Mouse (Mus musculus) layer of hippocampus, adult 18-20 months (tissue): ENCODE measurements around the gene DXBay18. TPM values are rescaled to one million over a fixed set of nuclear protein-coding genes. Genes with fewer than 3 reads are reported as not detected.
A peak's percentile ranks its signal among the peaks of the same experiment; 100 is the strongest.
"Not testable (repeated sequence)": the region's sequence is repeated elsewhere in the genome, so short reads cannot be mapped to it uniquely, and the experiment has no call there.

Experiments
- DNase-seq, 2 experiments: peaks; one replicate each; pipeline ENCODE4 v3.0.0; 2022; ENCODE audit warnings: low spot score in 2 of 2
- long read RNA-seq: library from polyadenylated mRNA; stranded (forward); transcript quantifications from one replicate; pipeline ENCODE4 v2.0.0, GENCODE M21; 2021
- total RNA-seq, 2 experiments: library from RNA; stranded (reverse); gene quantifications; 2 replicates each; pipeline ENCODE4 v1.2.3; 2021

DXBay18 gene
- total RNA-seq = 1 to 10 TPM in 1 of 2 experiments, under 1 TPM in 1; 0.62 to 2.7 TPM
- long read RNA-seq, partial matches to known transcripts = 2 of 3 reads
- long read RNA-seq, other reads (novel, unspliced or antisense) = 1 of 3 reads

DNA sequence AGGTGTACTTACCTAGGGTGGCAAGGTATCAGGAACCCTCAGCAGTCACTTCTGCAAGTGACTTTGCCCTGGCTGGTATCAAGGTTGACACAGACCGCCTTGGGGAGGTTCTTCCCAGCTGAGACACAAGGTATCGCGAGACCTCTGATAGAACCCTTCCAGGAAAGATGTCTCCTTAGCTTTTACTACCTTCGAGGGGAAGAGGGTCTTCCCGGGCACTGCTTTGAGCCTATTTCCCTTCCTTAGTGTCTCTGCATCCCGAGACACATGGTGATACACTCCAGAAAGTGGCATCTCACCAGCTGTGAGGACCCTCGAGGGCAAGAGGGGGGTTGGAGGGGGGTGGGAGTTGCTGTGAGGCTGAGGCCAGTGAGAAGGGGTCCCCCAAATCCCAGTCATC, at the start of gene DXBay18:
Gene DXBay18, minus strand, starts transcription at position 101 of the 400 bp plus-strand sequence.
- not testable (repeated sequence) for DNase-seq

DNA sequence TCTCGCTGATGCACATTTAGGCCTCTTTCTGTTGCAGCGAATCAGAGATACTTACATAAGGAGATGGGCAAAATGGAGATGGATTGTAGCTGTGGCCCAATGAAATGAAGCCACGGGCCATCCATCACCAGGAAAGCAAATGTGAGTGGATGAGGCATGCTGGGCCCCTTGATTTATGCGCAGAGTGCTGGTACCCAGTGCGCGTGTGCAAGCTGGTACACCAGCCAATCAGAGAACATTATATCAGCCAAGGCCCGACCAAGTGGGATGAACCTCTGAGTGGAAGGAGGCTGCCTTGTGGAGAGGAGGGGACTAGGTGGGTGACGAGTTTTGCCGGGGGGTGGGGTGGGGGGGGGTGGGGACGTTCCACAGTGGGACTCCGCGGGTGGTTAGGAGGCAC, 42.7 kb upstream of the DXBay18 start, which contains the start of gene Xlr3b:
Gene Xlr3b, plus strand, starts transcription at position 274 of the 400 bp plus-strand sequence.
- DNase-seq = peak in 1 of 2 experiments; percentile 40

DNA sequence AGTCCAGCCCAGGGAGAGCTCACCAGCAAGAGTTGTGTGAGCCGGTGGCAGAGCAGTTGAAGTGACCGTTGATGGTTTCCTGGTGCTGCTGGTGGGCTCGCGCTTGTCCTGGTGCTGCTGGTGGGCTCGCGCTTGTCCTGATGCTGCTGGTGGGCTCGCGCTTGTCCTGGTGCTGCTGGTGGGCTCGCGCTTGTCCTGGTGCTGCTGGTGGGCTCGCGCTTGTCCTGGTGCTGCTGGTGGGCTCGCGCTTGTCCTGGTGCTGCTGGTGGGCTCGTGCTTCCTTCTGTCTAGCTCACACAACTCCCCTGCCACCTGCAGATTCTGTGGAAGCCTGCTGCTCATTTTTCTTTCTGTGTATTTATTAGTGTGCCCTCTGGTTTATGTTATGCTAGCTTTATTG, 27.6 kb upstream of the DXBay18 start, which contains the start of gene Spin2d:
Gene Spin2d, minus strand, starts transcription at position 101 of the 400 bp plus-strand sequence.
- DNase-seq = not testable (repeated sequence)

DNA sequence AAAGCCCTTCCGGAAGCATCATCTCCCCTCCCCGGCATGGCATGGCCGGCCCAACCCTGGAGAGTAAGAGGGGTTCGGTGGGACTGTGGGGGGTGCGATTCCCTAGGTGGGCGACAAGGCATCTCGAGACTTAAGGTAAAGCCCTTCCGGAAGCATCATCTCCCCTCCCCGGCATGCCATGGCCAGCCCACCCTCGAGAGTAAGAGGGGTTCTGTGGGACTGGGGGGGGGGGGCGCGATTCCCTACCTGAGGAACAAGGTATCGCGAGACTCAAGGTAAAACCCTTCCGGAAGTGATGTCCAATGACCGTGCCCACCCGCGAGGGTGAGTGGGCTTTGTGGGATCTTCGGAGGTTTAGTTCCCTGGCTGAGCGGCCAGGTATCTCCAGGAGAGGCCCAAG, 754 bp downstream of the DXBay18 start, which contains the start of gene Xlr5b:
Gene Xlr5b, plus strand, starts transcription at position 301 of the 400 bp plus-strand sequence.
- not testable (repeated sequence) for DNase-seq

DNA sequence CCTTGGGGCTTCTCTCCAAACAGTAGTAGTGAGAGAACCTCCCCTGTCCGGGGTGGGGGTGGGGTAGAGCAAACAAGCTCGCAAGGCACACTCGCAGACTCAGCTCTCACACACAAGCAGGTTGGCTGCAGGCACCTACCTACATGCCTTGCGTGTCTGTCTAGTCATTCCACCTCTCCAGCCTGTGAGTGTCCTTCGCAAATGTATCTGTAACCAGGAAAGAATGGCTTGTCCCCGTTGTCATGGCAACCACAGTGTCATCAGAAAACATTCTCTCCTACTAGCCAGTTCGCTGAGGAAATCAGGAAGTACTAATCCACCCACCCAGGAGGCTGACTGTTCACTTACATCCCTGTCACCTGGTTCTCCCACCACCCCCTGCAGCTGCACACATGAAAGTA, 6.0 kb downstream of the DXBay18 start:
- not testable (repeated sequence) for DNase-seq

DNA sequence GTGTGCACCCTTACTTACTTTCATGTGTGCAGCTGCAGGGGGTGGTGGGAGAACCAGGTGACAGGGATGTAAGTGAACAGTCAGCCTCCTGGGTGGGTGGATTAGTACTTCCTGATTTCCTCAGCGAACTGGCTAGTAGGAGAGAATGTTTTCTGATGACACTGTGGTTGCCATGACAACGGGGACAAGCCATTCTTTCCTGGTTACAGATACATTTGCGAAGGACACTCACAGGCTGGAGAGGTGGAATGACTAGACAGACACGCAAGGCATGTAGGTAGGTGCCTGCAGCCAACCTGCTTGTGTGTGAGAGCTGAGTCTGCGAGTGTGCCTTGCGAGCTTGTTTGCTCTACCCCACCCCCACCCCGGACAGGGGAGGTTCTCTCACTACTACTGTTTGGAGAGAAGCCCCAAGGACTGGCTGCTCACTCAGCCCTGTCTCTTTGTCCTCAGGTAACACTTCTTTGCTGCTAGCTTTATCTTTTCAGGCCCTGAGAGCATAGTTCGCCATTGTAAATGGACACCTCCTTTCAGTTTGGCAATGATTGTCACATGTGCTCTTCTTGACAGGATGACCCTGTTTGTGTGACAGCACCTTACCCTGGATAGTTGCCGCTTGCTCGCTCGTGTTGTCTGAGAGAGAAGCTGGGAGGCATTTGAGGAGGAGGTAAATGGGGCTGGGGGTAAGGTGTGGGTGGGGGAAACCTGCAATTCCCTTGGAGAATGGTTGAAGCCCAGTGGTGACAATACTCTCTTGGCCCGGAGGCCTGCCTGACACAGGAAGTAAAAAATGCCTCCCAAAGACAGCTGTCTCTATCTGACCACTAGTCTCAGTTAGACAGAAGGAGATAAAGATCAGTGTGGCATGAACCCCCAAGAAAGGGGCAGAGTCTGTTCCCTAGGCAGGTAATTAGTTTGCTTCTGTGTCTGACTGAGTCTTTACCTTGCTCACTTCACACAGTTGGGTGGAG, 26.1 kb downstream of the DXBay18 start:
- DNase-seq = not testable (repeated sequence)

DNA sequence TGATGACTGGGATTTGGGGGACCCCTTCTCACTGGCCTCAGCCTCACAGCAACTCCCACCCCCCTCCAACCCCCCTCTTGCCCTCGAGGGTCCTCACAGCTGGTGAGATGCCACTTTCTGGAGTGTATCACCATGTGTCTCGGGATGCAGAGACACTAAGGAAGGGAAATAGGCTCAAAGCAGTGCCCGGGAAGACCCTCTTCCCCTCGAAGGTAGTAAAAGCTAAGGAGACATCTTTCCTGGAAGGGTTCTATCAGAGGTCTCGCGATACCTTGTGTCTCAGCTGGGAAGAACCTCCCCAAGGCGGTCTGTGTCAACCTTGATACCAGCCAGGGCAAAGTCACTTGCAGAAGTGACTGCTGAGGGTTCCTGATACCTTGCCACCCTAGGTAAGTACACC, 32.5 kb downstream of the DXBay18 start, which contains the start of gene Gm14685:
Gene Gm14685, plus strand, starts transcription at position 301 of the 400 bp plus-strand sequence.
- not testable (repeated sequence) for DNase-seq

DNA sequence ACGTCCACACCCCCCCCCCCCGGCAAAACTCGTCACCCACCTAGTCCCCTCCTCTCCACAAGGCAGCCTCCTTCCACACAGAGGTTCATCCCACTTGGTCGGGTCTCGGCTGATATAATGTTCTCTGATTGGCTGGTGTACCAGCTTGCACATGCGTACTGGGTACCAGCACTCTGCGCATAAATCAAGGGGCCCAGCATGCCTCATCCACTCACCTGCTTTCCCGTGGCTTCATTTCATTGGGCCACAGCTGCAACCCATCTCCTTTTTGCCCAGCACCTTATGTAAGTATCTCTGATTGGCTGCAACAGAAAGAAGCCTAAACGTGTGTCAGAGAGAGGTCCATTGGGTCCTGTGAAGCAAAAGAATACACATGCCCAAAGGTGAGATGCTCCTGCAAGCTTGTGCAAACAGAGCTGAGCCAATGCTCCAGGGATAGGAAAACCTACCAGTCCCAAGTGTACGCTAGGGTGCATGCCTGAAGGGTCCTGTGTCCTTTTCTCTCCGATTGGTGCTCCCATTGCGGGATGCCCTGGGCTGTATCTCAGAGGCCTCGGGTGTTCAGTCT, 52.2 kb downstream of the DXBay18 start, which contains the start of gene Xlr3a:
Gene Xlr3a, minus strand, starts transcription at position 155 of the 568 bp plus-strand sequence.
- DNase-seq = not testable (repeated sequence)

Other genes with a start within 250 kb of the DXBay18 start
- gene Cetn2, start 231.0 kb downstream of the DXBay18 start, total RNA-seq = 10 to 100 TPM; 51.2 to 54.5 TPM
- gene Nsdhl, start 230.9 kb downstream of the DXBay18 start, total RNA-seq = 10 to 100 TPM; 18.3 to 23.5 TPM
- gene Zfp185, start 162.1 kb downstream of the DXBay18 start, total RNA-seq = 1 to 10 TPM; 1.3 to 1.4 TPM
- under 1 TPM; 0.20 to 0.48 TPM for gene Pnma5, start 112.3 kb downstream of the DXBay18 start, total RNA-seq
- gene Pnma3, start 84.7 kb downstream of the DXBay18 start, total RNA-seq = 10 to 100 TPM; 16.0 to 19.9 TPM
- not detected for gene Xlr4a, start 67.0 kb downstream of the DXBay18 start, total RNA-seq
- 1 to 10 TPM in 1 of 2 experiments, under 1 TPM in 1; 0.94 to 2.7 TPM for gene Xlr3a, start 52.4 kb downstream of the DXBay18 start, total RNA-seq
- 1 to 10 TPM; 2.3 to 3.2 TPM for gene Gm14685, start 32.4 kb downstream of the DXBay18 start, total RNA-seq
- gene Xlr5b, start 654 bp downstream of the DXBay18 start, total RNA-seq = not detected
- not detected for gene Spin2d, start 27.5 kb upstream of the DXBay18 start, total RNA-seq
- gene Xlr3b, start 42.8 kb upstream of the DXBay18 start, total RNA-seq = 10 to 100 TPM in 1 of 2 experiments, under 1 TPM in 1; 0.69 to 14.7 TPM
- gene Xlr4b, start 64.9 kb upstream of the DXBay18 start, total RNA-seq = 1 to 10 TPM in 1 of 2 experiments, not detected in 1; 1.2 TPM
- 10 to 100 TPM; 14.9 to 15.2 TPM for gene F8a, start 78.8 kb upstream of the DXBay18 start, total RNA-seq
- gene Xlr4c, start 93.7 kb upstream of the DXBay18 start, total RNA-seq = under 1 TPM in 1 of 2 experiments, not detected in 1; 0.86 TPM
- not detected for gene Xlr3c, start 115.9 kb upstream of the DXBay18 start, total RNA-seq
- not detected for gene Xlr5a, start 143.5 kb upstream of the DXBay18 start, total RNA-seq
- gene Xlr5c, start 143.5 kb upstream of the DXBay18 start, total RNA-seq = not detected
- not detected for gene Gm45015, start 187.4 kb upstream of the DXBay18 start, total RNA-seq
- 10 to 100 TPM; 10.7 to 12.6 TPM for gene Zfp275, start 193.2 kb upstream of the DXBay18 start, total RNA-seq
- not detected for gene Gm18336, start 249.3 kb upstream of the DXBay18 start, total RNA-seq